Mouse (Mus musculus): ENCODE data around the gene Olfr524. TPM values are rescaled to one million over a fixed set of nuclear protein-coding genes. Genes with fewer than 3 reads are reported as not detected.

The Olfr524 gene
- polyA plus RNA-seq, 1 experiment from 2014 or later, result not detected

- no peak overlapping the region for H3K4me2 ChIP-seq (replicated peaks)
- H3K27me3 ChIP-seq, result no peaks in the 10 kb centered on the region
- ATAC-seq (ENCODE audit: low FRiP score), result no peak
- H3K4me3 ChIP-seq, result no peak overlapping the region
- no peaks in the 10 kb centered on the region for H3K36me3 ChIP-seq
- 88% methylated on average over 3 of the region's 3 CpGs for WGBS
- no peaks in the 10 kb centered on the region for H3K4me1 ChIP-seq
- H3K9ac ChIP-seq, result no peak overlapping the region
- no peaks in the 10 kb centered on the region for H3K9me3 ChIP-seq (replicated peaks)
- no peak overlapping the region for H3K27ac ChIP-seq
These were observed 1.1 kb upstream of the Olfr524 start for GRCm38 (mm10) chr7:140206904-140207303.

GRCm38 (mm10) chr7:140201090-140201489 lies 4.7 kb downstream of the Olfr524 start:
- Histone ChIP-seq H3K4me2 (replicated peaks) (no peak overlapping the region), H3K27ac (no peak overlapping the region), H3K27me3 (no peaks in the 10 kb centered on the region), H3K9me3 (replicated peaks) (no peaks in the 10 kb centered on the region), H3K36me3 (no peaks in the 10 kb centered on the region), H3K9ac (no peak overlapping the region), H3K4me3 (no peak overlapping the region), H3K4me1 (no peaks in the 10 kb centered on the region)
- 89% methylated on average over 4 of the region's 4 CpGs for WGBS
- no peak for ATAC-seq (ENCODE audit: low FRiP score)

GRCm38 (mm10) chr7:140196002-140196401 lies 9.8 kb downstream of the Olfr524 start:
- Histone ChIP-seq H3K27ac (no peak overlapping the region), H3K9me3 (replicated peaks) (no peaks in the 10 kb centered on the region), H3K27me3 (no peaks in the 10 kb centered on the region), H3K4me3 (no peak overlapping the region), H3K4me2 (replicated peaks) (no peak overlapping the region), H3K9ac (no peak overlapping the region), H3K4me1 (no peaks in the 10 kb centered on the region), H3K36me3 (no peaks in the 10 kb centered on the region)
- 78% methylated on average over 8 of the region's 8 CpGs for WGBS
- no peak for ATAC-seq (ENCODE audit: low FRiP score)

GRCm38 (mm10) chr7:140194031-140194430 lies 11.7 kb downstream of the Olfr524 start:
- WGBS, result 89% methylated on average over 4 of the region's 4 CpGs
- H3K4me3 ChIP-seq, result no peak overlapping the region
- no peaks in the 10 kb centered on the region for H3K27me3 ChIP-seq
- H3K36me3 ChIP-seq, result no peaks in the 10 kb centered on the region
- H3K9ac ChIP-seq, result no peak overlapping the region
- no peak overlapping the region for H3K27ac ChIP-seq
- H3K4me2 ChIP-seq (replicated peaks), result no peak overlapping the region
- ATAC-seq (ENCODE audit: low FRiP score), result no peak
- no peaks in the 10 kb centered on the region for H3K9me3 ChIP-seq (replicated peaks)
- no peaks in the 10 kb centered on the region for H3K4me1 ChIP-seq

GRCm38 (mm10) chr7:140192851-140193250 lies 12.9 kb downstream of the Olfr524 start:
- no peak for ATAC-seq (ENCODE audit: low FRiP score)

GRCm38 (mm10) chr7:140192445-140192844 lies 13.3 kb downstream of the Olfr524 start:
- Histone ChIP-seq H3K27me3 (no peaks in the 10 kb centered on the region), H3K9ac (no peak overlapping the region), H3K27ac (no peak overlapping the region), H3K4me3 (no peak overlapping the region), H3K36me3 (no peaks in the 10 kb centered on the region), H3K9me3 (replicated peaks) (no peaks in the 10 kb centered on the region), H3K4me2 (replicated peaks) (no peak overlapping the region), H3K4me1 (no peaks in the 10 kb centered on the region)
- 55% methylated on average over 2 of the region's 2 CpGs for WGBS
- ATAC-seq (ENCODE audit: low FRiP score), result no peak

More at GRCm38 (mm10) chr7:140192851-140193250, 12.9 kb downstream of the Olfr524 start:
- Histone ChIP-seq H3K4me2 (replicated peaks) (no peak overlapping the region), H3K4me3 (no peak overlapping the region), H3K9me3 (replicated peaks) (no peaks in the 10 kb centered on the region), H3K36me3 (no peaks in the 10 kb centered on the region), H3K4me1 (no peaks in the 10 kb centered on the region), H3K27ac (no peak overlapping the region), H3K9ac (no peak overlapping the region), H3K27me3 (no peaks in the 10 kb centered on the region)
- WGBS, result 82% methylated on average over 2 of the region's 2 CpGs

GRCm38 (mm10) chr7:140190435-140190834 lies 15.3 kb downstream of the Olfr524 start:
- Histone ChIP-seq H3K4me2 (replicated peaks) (no peak overlapping the region), H3K27me3 (no peaks in the 10 kb centered on the region), H3K27ac (no peak overlapping the region), H3K4me3 (no peak overlapping the region), H3K9ac (no peak overlapping the region), H3K36me3 (no peaks in the 10 kb centered on the region), H3K4me1 (no peaks in the 10 kb centered on the region), H3K9me3 (replicated peaks) (no peaks in the 10 kb centered on the region)
- no peak for ATAC-seq (ENCODE audit: low FRiP score)
- WGBS, result 82% methylated on average over 1 of the region's 1 CpGs

- H3K4me3 ChIP-seq, result no peak overlapping the region
- H3K27me3 ChIP-seq, result no peaks in the 10 kb centered on the region
- no peak overlapping the region for H3K4me2 ChIP-seq (replicated peaks)
- ATAC-seq (ENCODE audit: low FRiP score), result no peak
- H3K36me3 ChIP-seq, result no peaks in the 10 kb centered on the region
- H3K4me1 ChIP-seq, result no peaks in the 10 kb centered on the region
- no peaks in the 10 kb centered on the region for H3K9me3 ChIP-seq (replicated peaks)
- no peak overlapping the region for H3K27ac ChIP-seq
- WGBS, result 58% methylated on average over 4 of the region's 4 CpGs
- H3K9ac ChIP-seq, result no peak overlapping the region
These were observed 17.1 kb downstream of the Olfr524 start for GRCm38 (mm10) chr7:140188391-140189328.

GRCm38 (mm10) chr7:140187721-140188390 lies 17.9 kb downstream of the Olfr524 start:
- no peaks in the 10 kb centered on the region for H3K36me3 ChIP-seq
- no peak overlapping the region for H3K4me2 ChIP-seq (replicated peaks)
- H3K27me3 ChIP-seq, result no peaks in the 10 kb centered on the region
- H3K4me3 ChIP-seq, result no peak overlapping the region
- ATAC-seq (ENCODE audit: low FRiP score), result no peak
- WGBS, result 83% methylated on average over 7 of the region's 7 CpGs
- no peaks in the 10 kb centered on the region for H3K4me1 ChIP-seq
- no peaks in the 10 kb centered on the region for H3K9me3 ChIP-seq (replicated peaks)
- H3K27ac ChIP-seq, result no peak overlapping the region
- H3K9ac ChIP-seq, result no peak overlapping the region

- Histone ChIP-seq H3K9me3 (replicated peaks) (no peaks in the 10 kb centered on the region), H3K9ac (no peak overlapping the region), H3K27ac (no peak overlapping the region), H3K4me2 (replicated peaks) (no peak overlapping the region), H3K4me1 (no peaks in the 10 kb centered on the region), H3K27me3 (no peaks in the 10 kb centered on the region), H3K36me3 (no peaks in the 10 kb centered on the region), H3K4me3 (no peak overlapping the region)
- no peak for ATAC-seq (ENCODE audit: low FRiP score)
- WGBS, result 68% methylated on average over 18 of the region's 18 CpGs
These were observed 18.8 kb downstream of the Olfr524 start for GRCm38 (mm10) chr7:140186646-140187620.

- ATAC-seq (ENCODE audit: low FRiP score), result no peak
- WGBS, result 93% methylated on average over 4 of the region's 4 CpGs
- H3K4me1 ChIP-seq, result no peaks in the 10 kb centered on the region
- no peaks in the 10 kb centered on the region for H3K9me3 ChIP-seq (replicated peaks)
- H3K27ac ChIP-seq, result no peak overlapping the region
- no peak overlapping the region for H3K4me2 ChIP-seq (replicated peaks)
- H3K36me3 ChIP-seq, result no peaks in the 10 kb centered on the region
- H3K9ac ChIP-seq, result no peak overlapping the region
- no peak overlapping the region for H3K4me3 ChIP-seq
- no peaks in the 10 kb centered on the region for H3K27me3 ChIP-seq
These were observed 21.6 kb downstream of the Olfr524 start for GRCm38 (mm10) chr7:140184206-140184605.

- no peaks in the 10 kb centered on the region for H3K27me3 ChIP-seq
- 79% methylated on average over 2 of the region's 2 CpGs for WGBS
- H3K27ac ChIP-seq, result no peak overlapping the region
- no peak overlapping the region for H3K4me3 ChIP-seq
- no peak for ATAC-seq (ENCODE audit: low FRiP score)
- H3K4me2 ChIP-seq (replicated peaks), result no peak overlapping the region
- H3K9me3 ChIP-seq (replicated peaks), result no peaks in the 10 kb centered on the region
- no peaks in the 10 kb centered on the region for H3K4me1 ChIP-seq
- no peak overlapping the region for H3K9ac ChIP-seq
- H3K36me3 ChIP-seq, result no peaks in the 10 kb centered on the region
These were observed 25.1 kb downstream of the Olfr524 start for GRCm38 (mm10) chr7:140180692-140181091.

Measured in hindbrain, embryonic 12.5 days (tissue).